Mouse (Mus musculus) heart, embryonic 13.5 days (tissue): ENCODE results near the gene Olfr873. TPM values are rescaled to one million over a fixed set of nuclear protein-coding genes. Genes with fewer than 3 reads are reported as not detected.
"Not testable (repeated sequence)": the region's sequence is repeated elsewhere in the genome, so short reads cannot be mapped to it uniquely, and the experiment has no call there.

Experiments used
- ATAC-seq: fragments of 200-750 bp; cut with Nextera tagmentation; 2 replicates; pipeline ENCODE4 v1.8.0; 2017; ENCODE audit warnings: moderate TSS enrichment; ENCODE audit not compliant: insufficient number of reproducible peaks, low FRiP score, low TSS enrichment; ENCODE audit errors: extremely low read depth
- H3K27ac ChIP-seq: fragments of 300-500 bp; sonication (generic); replicated peaks from 2 replicates; pipeline ENCODE4 v1.5.1; 2015; ENCODE audit warnings: moderate library complexity, mild to moderate bottlenecking, inconsistent platforms
- H3K27me3 ChIP-seq: fragments of 300-500 bp; sonication (generic); replicated peaks from 2 replicates; pipeline ENCODE4 v1.6.1; 2015; ENCODE audit warnings: mild to moderate bottlenecking, inconsistent platforms
- H3K36me3 ChIP-seq: fragments of 300-500 bp; sonication (generic); 2 replicates; pipeline ENCODE4 v1.6.1; 2015; ENCODE audit warnings: mild to moderate bottlenecking, inconsistent platforms
- H3K4me1 ChIP-seq: fragments of 300-500 bp; sonication (generic); 2 replicates; pipeline ENCODE4 v1.6.1; 2015; ENCODE audit warnings: inconsistent platforms
- H3K4me2 ChIP-seq: fragments of 300-500 bp; sonication (generic); 2 replicates; pipeline ENCODE4 v1.6.1; 2015; ENCODE audit warnings: inconsistent platforms, mild to moderate bottlenecking, moderate library complexity
- H3K4me3 ChIP-seq: fragments of 300-500 bp; sonication (generic); 2 replicates; pipeline ENCODE4 v1.5.1; 2015; ENCODE audit warnings: moderate library complexity, mild to moderate bottlenecking, inconsistent platforms
- H3K9ac ChIP-seq: fragments of 300-500 bp; sonication (generic); 2 replicates; pipeline ENCODE4 v1.6.1; 2015; ENCODE audit warnings: inconsistent platforms, mild to moderate bottlenecking, moderate library complexity
- H3K9me3 ChIP-seq: fragments of 300-500 bp; sonication (generic); 2 replicates; pipeline ENCODE4 v1.6.1; 2016; ENCODE audit warnings: inconsistent platforms
- WGBS: fragments of 180-500 bp; shearing (Covaris S2); methylation state at CpG from one replicate; pipeline ENCODE4 v1.1.7; 2015; ENCODE audit warnings: mixed read lengths; 5-methylcytosine and 5-hydroxymethylcytosine counted together
- polyA plus RNA-seq: library from polyadenylated mRNA; unstranded; fragments of >200 nt; fragmentation: Nextera tagmentation; extraction: Ambion mirVana; gene quantifications from 2 replicates; pipeline ENCODE4 v1.2.1, GENCODE M21; 2015

Olfr873 gene
- polyA plus RNA-seq = not detected in 2 replicates

GRCm38 (mm10) chr9:20298232-20298631 lies at the start of gene Olfr873:
Gene Olfr873, plus strand, starts transcription at chr9:20298532.
- peaks cover 5% of the 10 kb centered on the region; the same call in 1 of the 2 replicates for H3K9me3 ChIP-seq
- H3K27ac ChIP-seq = no peak within 1 kb of the TSS
- no peaks in the 10 kb centered on the region for H3K4me1 ChIP-seq
- no peak within 1 kb of the TSS for H3K9ac ChIP-seq
- H3K4me3 ChIP-seq = no peak within 1 kb of the TSS
- no peak for ATAC-seq
- no peak within 1 kb of the TSS for H3K4me2 ChIP-seq
- WGBS = 74% methylated on average over 1 of the region's 1 CpGs
- H3K27me3 ChIP-seq = no peaks in the 10 kb centered on the region
- no peaks in the 10 kb centered on the region for H3K36me3 ChIP-seq

- ATAC-seq = no peak
- no peak within 1 kb of the TSS for H3K27ac ChIP-seq
- 66% methylated on average over 1 of the region's 1 CpGs for WGBS
Observed at GRCm38 (mm10) chr9:20282051-20282450, 16.3 kb upstream of the Olfr873 start, which contains the start of gene Olfr39. Gene Olfr39, plus strand, starts transcription at chr9:20282351.

GRCm38 (mm10) chr9:20295562-20295961 lies 2.8 kb upstream of the Olfr873 start:
- H3K9ac ChIP-seq, H3K36me3 ChIP-seq, H3K9me3 ChIP-seq, H3K4me3 ChIP-seq, H3K27me3 ChIP-seq, ATAC-seq, H3K27ac ChIP-seq, H3K4me2 ChIP-seq, H3K4me1 ChIP-seq: not testable (repeated sequence)
- 63% methylated on average over 5 of the region's 5 CpGs for WGBS

More at GRCm38 (mm10) chr9:20282051-20282450, 16.3 kb upstream of the Olfr873 start, which contains the start of gene Olfr39:
- Histone ChIP-seq H3K4me1 (no peaks in the 10 kb centered on the region), H3K4me2 (no peak within 1 kb of the TSS), H3K9ac (no peak within 1 kb of the TSS), H3K36me3 (no peaks in the 10 kb centered on the region), H3K27me3 (no peaks in the 10 kb centered on the region), H3K4me3 (no peak within 1 kb of the TSS), H3K9me3 (no peaks in the 10 kb centered on the region)

- no peak within 1 kb of the TSS for H3K4me3 ChIP-seq
- H3K4me2 ChIP-seq = no peak within 1 kb of the TSS
- no peak within 1 kb of the TSS for H3K27ac ChIP-seq
- H3K9me3 ChIP-seq = no peaks in the 10 kb centered on the region
- no peaks in the 10 kb centered on the region for H3K27me3 ChIP-seq
- no peak within 1 kb of the TSS for H3K9ac ChIP-seq
- no peaks in the 10 kb centered on the region for H3K4me1 ChIP-seq
- no peak for ATAC-seq
- H3K36me3 ChIP-seq = no peaks in the 10 kb centered on the region
Observed at GRCm38 (mm10) chr9:20335994-20336393, 37.7 kb downstream of the Olfr873 start, which contains the start of gene Olfr18. Gene Olfr18, minus strand, starts transcription at chr9:20336094.

GRCm38 (mm10) chr9:20348501-20348900 lies 50.2 kb downstream of the Olfr873 start:
- no peak overlapping the region for H3K4me2 ChIP-seq
- H3K9me3 ChIP-seq = peaks cover 17% of the 10 kb centered on the region; the same call in 1 of the 2 replicates
- no peaks in the 10 kb centered on the region for H3K4me1 ChIP-seq
- WGBS = 77% methylated on average over 4 of the region's 4 CpGs
- H3K4me3 ChIP-seq = no peak overlapping the region
- H3K36me3 ChIP-seq = peaks cover 52% of the 10 kb centered on the region
- H3K27me3 ChIP-seq = no peaks in the 10 kb centered on the region
- H3K27ac ChIP-seq = no peak overlapping the region
- H3K9ac ChIP-seq = no peak overlapping the region
- ATAC-seq = no peak

Other genes with a start within 250 kb of the Olfr873 start
- gene Olfr867, start 241.0 kb upstream of the Olfr873 start, polyA plus RNA-seq = not detected in 2 replicates
- not detected in 2 replicates for gene Olfr868, start 199.9 kb upstream of the Olfr873 start, polyA plus RNA-seq
- not detected in 2 replicates for gene Olfr869, start 169.5 kb upstream of the Olfr873 start, polyA plus RNA-seq
- not detected in 2 replicates for gene Olfr870, start 124.5 kb upstream of the Olfr873 start, polyA plus RNA-seq
- gene Olfr871, start 86.3 kb upstream of the Olfr873 start, polyA plus RNA-seq = not detected in 2 replicates
- gene Olfr872, start 61.4 kb upstream of the Olfr873 start, polyA plus RNA-seq = not detected in 2 replicates
- gene Olfr39, start 16.2 kb upstream of the Olfr873 start, polyA plus RNA-seq = not detected in 2 replicates
- not detected in 2 replicates for gene Olfr18, start 37.6 kb downstream of the Olfr873 start, polyA plus RNA-seq
- 29.7 and 30.5 TPM in 2 replicates for gene Zfp560, start 86.6 kb downstream of the Olfr873 start, polyA plus RNA-seq
- gene Zfp26, start 161.6 kb downstream of the Olfr873 start, polyA plus RNA-seq = 6.9 and 7.9 TPM in 2 replicates
- 11.8 and 12.4 TPM in 2 replicates for gene Zfp426, start 194.2 kb downstream of the Olfr873 start, polyA plus RNA-seq
- gene Zfp266, start 222.9 kb downstream of the Olfr873 start, polyA plus RNA-seq = 46.1 and 49.7 TPM in 2 replicates